Mouse (Mus musculus) urinary bladder, adult 2 months (tissue): ENCODE measurements around the gene Dhodh. TPM values are rescaled to one million over a fixed set of nuclear protein-coding genes. Genes with fewer than 3 reads are reported as not detected.

ENCODE experiments used
- DNase-seq: peaks from one replicate; pipeline ENCODE4 v3.0.0; 2022; ENCODE audit warnings: low spot score
- polyA plus RNA-seq: library from polyadenylated mRNA; depleted of rRNA; stranded (reverse); fragments of >200 nt; gene quantifications from 2 replicates; pipeline ENCODE4 v1.2.3, GENCODE M21; 2012; rRNA removed

The Dhodh gene
- 20.6 and 26.5 TPM in 2 replicates for polyA plus RNA-seq

DNA sequence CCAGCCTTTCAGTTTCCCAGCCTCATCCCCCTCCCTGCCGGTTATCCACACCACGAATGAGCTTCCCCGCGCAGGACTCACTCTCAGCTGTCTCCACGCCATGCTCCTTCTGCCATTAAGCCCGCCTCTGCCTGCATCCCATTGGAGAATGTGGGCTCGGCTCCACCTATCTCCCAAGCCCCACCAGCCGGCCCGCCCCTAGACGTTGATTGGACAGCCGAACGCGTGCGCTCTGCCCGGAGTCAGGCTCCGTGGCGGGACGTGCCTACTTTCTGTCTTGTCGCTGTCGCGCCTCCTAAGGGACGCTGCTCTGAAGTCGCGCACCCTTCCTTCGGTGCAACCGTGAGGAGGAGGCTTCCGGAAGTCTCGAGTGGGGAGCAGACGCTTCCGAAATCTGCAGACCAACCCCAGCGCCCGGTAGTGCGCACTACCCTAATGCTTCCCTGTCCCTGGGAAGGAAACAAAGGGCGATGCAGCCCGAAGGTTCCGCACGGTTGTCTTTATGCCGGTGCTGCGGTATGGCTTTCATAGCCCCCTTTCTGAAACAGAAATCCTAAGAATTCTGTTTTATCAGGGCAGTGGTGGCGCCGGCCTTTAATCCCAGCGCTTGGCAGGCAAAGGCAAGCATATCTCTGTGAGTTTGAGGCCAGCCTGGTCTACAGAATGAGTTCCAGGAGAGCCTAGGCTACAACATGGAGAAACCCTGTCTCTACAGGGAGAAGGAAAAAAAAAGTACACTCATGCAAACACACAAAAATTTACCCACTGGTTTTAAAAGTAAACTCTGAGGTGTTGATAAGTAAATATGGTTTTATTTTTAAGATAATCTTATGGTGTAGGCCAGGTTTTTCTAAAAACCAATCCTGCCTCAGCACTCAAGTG, at the start of gene Dhodh:
Dhodh (minus strand) TSS at position 403 of the 882 bp plus-strand sequence.
- DNase-seq = peak; percentile 91

- no peak for DNase-seq
Measured at GRCm38 (mm10) chr8:109656860-109657259, 48.4 kb upstream of the Dhodh start.

DNA sequence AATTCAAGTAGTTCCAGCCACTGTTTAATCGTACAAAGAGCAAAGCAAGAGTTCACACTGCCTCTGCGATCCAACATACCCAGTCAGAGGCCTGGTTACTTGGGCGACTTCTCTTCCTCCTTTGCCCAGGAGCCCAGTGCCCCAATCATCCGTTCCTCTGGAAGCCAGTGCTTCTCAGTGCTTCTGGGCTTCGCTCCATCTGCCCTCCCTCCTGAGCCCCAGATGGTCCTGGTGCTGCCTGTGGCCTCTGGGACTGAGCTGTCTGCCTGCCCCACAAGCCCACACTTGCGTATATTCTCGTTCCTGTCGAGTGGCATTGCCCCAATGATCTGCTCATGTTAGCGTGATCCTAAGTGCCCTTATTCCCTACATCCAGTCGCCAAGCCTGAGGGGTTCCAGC, 42.3 kb upstream of the Dhodh start:
- no peak for DNase-seq

DNA sequence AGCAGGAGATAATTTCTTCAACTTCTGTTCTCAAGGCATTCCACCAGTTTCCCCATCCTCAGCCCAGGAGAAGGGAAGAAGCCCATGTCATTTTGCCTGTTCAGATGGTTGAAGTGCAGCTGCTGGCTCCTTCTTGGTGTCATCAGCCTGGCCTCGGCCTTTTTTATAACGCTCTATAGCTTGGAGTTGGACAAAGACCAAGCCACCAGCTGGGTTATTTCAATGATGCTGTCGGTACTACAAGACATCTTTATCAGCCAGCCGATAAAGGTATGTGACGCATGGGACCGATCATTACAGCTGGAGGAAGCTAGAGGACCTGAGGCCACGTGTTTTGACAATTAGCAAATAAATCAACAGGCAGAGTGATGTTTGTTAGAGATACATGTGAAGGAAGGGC, 40.0 kb upstream of the Dhodh start:
- DNase-seq = no peak

- no peak for DNase-seq
Measured at GRCm38 (mm10) chr8:109647331-109647730, 38.9 kb upstream of the Dhodh start.

DNA sequence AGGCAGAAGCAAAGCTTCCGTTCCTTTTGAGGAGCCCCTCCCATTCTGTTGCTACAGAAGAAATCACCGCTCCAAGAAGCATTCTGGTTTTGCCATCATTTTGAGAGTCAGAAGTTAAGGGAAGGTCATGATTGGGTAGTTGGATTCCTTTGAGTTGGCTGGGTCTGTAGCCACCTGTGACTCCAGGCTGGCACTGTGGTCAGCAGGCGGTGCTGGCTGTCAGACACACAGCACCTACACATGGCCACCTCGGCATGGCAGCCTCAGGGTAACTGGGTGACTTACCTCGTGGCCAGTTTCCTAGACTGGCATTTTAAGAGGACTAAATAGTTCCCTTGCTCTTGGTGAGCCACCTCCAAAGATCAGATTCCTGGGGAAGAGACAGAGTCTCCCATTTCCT, 32.8 kb upstream of the Dhodh start:
- DNase-seq = no peak

DNA sequence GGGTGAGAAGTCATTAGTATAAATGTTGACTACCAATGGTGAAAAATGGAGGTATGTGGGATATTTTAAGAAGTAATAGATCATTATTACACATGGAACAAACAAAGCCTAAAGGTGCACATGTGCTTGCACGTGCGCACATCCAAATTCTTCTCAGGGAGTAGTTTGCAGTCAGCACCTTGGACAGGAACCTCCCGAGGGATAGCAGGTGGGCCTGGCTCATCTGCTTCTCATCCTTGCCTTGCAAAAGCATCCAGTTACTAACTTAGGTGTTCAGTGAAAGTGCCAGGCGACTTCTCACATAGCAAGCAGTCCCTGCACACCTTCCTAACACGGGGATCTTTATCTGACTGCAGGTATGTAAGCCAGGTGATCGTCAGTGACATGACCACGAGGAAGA, 31.9 kb upstream of the Dhodh start:
- no peak for DNase-seq

DNA sequence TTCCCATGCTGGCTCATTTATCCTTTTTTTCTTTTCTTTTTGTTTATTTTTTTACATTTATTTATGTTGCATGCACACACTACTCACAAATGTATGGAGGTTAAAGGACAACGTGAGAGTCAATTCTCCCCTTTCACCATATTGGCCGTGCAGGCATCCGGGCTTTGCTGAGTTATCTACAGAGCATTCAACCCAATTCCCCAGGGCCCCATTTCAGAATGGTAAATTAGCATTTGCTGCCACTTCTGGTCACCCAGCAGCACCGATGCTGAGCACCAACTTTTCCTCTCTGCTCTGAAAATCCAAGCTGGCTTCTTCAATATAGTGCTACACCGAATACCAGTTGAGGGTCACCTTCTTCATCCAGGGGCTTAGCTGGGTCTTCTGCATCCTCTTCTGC, 30.4 kb upstream of the Dhodh start:
- DNase-seq = no peak

- no peak for DNase-seq
Measured at GRCm38 (mm10) chr8:109635146-109635545, 26.7 kb upstream of the Dhodh start.

- no peak for DNase-seq
Measured at GRCm38 (mm10) chr8:109632498-109632897, 24.0 kb upstream of the Dhodh start.

- no peak for DNase-seq
Measured at GRCm38 (mm10) chr8:109628638-109629037, 20.2 kb upstream of the Dhodh start.

GRCm38 (mm10) chr8:109615569-109615968, 7.1 kb upstream of the Dhodh start:
- DNase-seq = no peak

DNA sequence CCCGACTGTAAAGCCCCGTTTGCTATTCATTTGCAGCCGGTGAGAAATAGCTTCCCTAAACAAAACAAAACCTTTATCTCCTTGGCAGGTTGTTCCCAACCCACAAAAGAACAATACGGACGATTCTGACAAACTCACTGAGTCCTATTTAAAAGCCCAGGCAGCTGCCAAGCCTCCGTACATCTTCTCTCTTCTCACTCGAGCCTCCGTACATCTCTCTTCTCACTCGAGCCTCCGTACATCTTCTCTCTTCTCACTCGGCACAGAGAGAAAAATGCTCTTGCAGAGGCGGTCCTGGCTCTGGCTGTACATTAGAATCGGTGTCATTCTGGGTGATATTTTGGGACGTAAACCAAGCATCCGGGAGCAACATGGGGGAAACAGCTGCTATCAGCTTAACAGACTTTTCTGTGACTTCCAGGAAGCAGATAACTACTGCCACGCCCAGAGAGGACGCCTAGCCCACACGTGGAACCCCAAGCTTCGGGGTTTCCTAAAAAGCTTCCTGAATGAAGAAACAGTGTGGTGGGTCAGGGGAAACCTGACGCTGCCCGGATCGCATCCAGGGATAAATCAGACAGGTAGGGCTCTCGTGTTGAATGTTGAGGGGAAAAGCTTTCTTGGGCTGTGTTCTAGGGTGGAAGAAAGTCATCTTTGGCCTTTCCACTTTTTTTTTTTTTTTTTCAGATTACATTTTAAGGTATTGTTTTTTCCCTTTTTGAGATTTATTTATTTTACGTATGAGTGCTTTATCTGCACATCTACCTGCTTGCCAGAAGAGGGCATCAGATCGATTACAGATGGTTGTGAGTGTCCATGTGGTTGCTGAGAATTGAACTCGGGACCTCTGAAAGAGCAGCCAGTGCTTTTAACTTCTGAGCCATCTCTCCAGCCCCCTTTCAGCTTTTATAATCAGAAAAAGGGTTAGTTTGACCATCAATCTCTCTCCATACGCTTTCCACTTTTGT, 6.1 kb upstream of the Dhodh start, which contains the start of gene Pkd1l3:
Pkd1l3 (plus strand) TSS at position 275 of the 968 bp plus-strand sequence.
- DNase-seq = no peak

DNA sequence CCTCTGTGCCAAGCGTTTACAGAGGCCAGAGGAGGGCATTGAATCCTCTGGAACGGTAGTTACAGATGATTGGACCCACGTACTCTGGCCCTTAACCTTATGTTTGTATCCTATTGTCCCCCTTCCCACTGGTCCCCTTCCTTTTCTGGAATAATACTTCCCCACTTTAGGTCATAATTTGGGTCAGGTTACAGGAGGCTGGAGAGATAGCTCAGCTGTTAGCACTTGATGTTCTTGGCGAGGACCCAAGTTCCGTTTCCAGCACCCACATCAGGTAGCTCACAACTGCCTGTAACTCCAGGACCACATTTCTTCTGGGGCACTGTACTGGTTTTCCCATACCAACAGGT, 655 bp upstream of the Dhodh start:
- DNase-seq = no peak

DNA sequence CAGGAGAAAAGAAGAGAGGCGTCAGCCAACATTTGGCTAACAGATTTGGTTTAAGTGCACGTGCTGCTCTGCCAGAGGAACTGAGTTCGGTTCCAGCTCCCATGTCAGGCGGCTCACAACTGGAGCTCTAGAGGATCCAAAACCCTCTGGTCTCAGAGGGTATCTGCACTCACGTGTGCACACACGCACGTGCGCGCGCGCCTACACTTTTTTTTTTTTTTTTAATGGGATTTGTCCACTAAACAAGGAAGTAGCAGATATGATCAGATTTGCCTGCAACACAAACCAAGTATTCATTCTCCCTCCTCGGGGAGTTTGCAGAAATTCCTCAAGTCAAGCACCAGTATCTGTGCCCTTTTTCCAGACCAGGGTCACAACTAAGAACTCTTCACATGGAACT, 823 bp downstream of the Dhodh start:
- DNase-seq = no peak

- DNase-seq = no peak
Measured at GRCm38 (mm10) chr8:109606725-109607124, 1.7 kb downstream of the Dhodh start.

DNA sequence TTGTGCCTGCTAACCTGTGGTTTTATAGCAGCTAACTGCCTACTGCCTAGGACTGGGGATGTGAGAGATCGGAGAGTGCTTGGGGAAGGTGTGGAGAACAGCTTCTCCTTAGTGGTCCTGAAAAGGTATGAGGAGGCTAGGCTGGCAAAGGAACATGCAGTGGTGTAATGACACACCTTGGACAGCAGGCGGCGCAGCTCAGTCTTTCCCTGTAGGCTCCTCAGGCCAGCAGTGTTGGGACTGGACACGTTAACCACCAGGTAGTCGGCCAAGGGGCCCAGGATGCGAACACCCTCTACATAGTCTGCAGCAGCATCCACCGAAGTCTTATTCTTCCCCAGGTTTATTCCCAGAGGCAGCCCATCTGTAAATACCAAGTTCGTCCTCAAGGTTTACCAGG, 12.6 kb downstream of the Dhodh start:
- DNase-seq = peak; percentile 45

DNA sequence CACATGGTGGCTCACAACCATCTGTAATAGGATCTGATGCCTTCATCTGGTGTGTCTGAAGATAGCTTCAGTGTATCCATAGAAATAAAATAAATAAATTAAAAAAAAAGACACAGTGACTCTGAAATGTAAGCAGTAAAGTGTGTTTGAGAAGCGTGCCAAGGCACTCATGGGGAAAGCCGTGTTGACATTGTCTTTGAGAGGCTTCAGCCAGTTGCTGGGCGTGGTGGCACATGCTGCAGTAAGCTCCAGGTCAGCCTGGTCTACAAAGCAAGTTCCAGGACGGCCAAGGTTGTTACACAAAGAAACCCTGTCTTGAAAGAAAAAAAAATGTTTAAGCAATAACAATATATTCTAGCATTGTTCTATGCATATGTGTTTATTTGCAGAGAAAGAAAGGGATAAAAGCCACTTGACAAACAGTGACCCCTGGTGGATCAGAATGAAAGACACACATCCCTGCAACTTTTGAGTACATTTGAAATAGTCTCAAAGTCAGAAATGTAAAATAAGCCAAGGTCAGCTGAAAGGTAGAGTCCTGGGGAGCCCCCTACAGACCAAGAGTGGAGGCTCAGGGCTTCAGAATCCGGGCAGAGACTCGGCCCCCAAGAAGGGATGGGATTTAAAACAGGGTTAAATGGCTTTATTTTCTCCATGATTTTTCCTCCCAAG, 15.2 kb downstream of the Dhodh start:
- DNase-seq = no peak

DNA sequence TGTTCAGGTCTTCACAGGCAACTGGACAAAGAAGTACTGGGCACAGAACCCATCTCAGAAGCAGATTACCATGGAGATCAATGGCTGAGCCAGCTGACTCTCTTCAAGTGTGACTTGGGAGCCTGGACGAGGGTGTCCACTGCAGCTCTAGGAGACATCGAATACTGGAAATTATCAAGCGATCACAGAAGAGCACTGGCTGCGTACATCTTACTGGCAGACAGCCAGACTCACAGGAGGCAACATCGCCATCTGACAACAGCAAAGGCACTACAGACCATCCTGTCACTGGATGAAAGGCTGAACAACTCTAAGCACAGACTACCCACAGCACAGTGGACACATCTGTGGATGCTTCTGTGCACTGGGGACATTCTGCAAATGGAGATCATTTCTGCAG, 16.3 kb downstream of the Dhodh start:
- DNase-seq = no peak

DNA sequence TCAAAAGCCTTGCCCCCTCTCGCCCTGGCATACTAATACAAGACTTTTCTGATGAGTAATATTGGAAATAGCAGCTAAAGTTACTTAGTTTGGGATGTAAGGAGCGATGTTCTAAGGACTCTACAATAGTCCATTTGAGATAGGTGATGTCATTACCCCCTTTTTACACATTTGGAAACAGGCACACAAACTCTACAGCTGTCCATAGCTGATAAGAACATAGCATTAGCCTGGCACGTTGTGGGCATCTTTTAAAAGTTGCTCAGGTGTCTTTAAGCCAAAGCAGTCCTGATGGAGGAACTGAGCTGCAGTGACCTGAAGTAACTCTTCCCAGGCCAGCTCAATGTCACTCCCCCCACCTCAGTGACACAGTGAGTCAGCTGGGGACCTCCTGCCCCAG, 17.1 kb downstream of the Dhodh start:
- no peak for DNase-seq

DNA sequence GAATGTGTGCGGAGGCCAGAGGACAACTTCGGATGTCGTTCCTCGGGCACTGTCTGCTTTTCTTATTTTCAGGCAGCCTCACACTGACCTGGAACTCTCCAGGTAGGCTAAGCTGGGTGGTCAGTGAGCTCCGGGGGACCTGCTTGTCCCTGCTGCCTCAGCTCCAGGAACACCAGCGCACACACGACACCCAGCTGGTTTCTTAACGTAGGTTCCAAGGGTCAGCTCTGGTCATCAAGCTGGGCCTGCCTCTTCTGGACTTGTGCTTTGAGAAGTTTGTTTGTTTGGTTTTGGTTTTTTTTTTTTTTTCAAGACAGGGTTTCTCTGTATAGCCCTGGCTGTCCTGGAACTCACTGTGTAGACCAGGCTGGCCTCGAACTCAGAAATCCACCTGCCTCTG, 17.6 kb downstream of the Dhodh start:
- DNase-seq = no peak

GRCm38 (mm10) chr8:109586972-109587504, 21.4 kb downstream of the Dhodh start:
- peak; percentile 53 for DNase-seq
